Mouse (Mus musculus): ENCODE measurements around the gene Gm9376. TPM values are rescaled to one million over a fixed set of nuclear protein-coding genes. Genes with fewer than 3 reads are reported as not detected.

Gene Gm9376
- polyA plus RNA-seq, 1 experiment from 2014 or later: not detected

Small RNA genes lying within 50 kb of the gene (microRNA-seq; reads per million reads assigned to microRNA genes)
- not detected for gene Mir6241

Other genes with a start within 250 kb of the Gm9376 start
- 2.4 and 3.6 TPM in 2 replicates for gene Dct, start 214.7 kb upstream of the Gm9376 start, polyA plus RNA-seq (2015; fragmentation: Nextera tagmentation; extraction: Ambion mirVana)
- 25.7 and 25.8 TPM in 2 replicates for gene Tgds, start 134.2 kb upstream of the Gm9376 start, polyA plus RNA-seq (2015; fragmentation: Nextera tagmentation; extraction: Ambion mirVana)
- gene Gpr180, start 129.8 kb upstream of the Gm9376 start, polyA plus RNA-seq (2015; fragmentation: Nextera tagmentation; extraction: Ambion mirVana): 35.8 and 43.7 TPM in 2 replicates
- gene Sox21, start 29.9 kb upstream of the Gm9376 start, polyA plus RNA-seq (2015; fragmentation: Nextera tagmentation; extraction: Ambion mirVana): 0.27 TPM in 1 of 2 replicates, not detected in the other

Measured in heart, embryonic 15.5 days (tissue).